Mouse (Mus musculus) right cerebral cortex, postnatal 4 days (tissue): ENCODE measurements around the gene Cnn1.
A peak's percentile ranks its signal among the peaks of the same experiment; 100 is the strongest.
"Not testable (repeated sequence)": the region's sequence is repeated elsewhere in the genome, so short reads cannot be mapped to it uniquely, and the experiment has no call there.

Experiments used
- DNase-seq: peaks from one replicate; pipeline ENCODE4 v3.0.0-alpha.2; 2022

Cnn1 gene

DNA sequence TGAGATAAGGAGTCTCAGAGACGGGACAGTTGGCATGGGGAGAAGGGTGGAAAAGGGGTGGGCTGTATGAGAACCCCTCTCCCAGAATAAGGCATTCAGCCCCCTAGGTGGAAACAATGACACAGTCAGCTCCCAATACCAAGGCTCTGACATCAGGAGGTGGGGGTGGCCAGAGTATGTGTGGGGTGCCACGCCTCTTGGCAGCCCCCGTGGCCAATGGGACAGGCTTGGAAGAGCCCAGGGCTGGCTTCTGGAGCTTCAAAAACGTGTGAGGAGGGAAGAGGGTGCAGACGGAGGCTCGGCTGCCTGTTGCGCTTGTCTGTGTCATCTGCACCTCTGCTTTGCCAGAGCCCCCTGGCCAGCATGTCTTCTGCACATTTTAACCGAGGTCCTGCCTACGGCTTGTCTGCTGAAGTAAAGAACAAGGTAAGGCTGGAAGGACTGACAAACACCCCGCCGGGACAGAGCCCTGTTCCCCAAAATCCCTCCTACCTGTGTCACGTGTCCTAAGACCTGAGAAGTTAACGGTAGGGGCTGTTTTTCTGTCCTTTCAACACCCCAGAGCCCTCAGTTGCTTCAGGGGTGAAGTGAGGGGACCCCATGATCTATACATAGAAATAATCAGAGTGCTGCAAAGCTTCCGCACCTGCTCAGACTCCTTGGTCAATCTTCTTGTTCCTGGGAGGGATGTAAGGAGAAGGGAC is at the start of gene Cnn1:
Gene Cnn1 (plus strand): TSS at position 224 of the 704 bp plus-strand sequence.
- no peak for DNase-seq

DNA sequence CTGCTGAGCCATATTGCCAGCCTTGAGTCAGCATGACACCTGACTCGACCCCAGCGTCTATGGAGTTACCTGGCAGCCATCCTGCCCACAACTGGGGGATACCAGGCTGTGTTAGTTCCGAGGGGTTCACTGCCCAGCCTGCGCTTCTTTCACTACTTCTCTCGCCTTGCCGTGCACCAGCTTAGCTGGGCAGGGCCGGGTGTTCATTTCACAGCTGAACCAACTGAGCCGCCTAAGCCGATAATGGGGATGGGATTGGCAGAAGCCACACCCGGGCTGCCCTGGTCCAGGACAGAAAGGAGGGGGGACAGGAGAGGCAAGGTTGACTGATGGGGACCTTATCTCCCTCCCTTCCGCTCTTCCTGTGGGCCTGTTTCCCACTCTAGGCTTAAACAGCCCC is 49.7 kb upstream of the Cnn1 start:
- DNase-seq = no peak

DNA sequence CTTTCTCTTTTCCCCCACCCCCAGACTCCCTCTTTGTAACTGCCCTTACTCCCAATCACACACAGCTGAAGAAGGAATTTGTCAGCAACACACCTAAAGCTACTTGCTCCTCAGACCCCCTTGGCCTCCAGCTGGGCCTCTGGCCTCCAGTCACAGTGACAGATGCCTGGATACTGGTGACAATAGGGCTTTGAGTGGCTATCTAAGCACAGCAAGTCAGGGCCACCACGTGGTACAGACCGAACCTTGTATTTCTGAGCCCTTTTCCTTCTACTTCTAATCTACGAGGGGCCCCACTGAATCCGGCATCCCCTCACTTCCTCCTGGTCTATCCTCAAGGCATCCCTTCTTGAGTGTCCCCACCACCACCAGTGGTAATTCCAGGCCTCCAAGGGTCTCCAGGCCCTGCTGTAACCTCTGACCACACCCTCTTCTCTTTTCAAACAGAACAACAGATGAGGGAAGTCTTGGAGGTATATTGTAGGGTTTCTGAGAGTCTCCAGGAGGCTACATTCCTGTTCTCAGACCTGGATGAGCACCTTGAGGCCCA is 49.2 kb upstream of the Cnn1 start:
- DNase-seq = no peak

DNA sequence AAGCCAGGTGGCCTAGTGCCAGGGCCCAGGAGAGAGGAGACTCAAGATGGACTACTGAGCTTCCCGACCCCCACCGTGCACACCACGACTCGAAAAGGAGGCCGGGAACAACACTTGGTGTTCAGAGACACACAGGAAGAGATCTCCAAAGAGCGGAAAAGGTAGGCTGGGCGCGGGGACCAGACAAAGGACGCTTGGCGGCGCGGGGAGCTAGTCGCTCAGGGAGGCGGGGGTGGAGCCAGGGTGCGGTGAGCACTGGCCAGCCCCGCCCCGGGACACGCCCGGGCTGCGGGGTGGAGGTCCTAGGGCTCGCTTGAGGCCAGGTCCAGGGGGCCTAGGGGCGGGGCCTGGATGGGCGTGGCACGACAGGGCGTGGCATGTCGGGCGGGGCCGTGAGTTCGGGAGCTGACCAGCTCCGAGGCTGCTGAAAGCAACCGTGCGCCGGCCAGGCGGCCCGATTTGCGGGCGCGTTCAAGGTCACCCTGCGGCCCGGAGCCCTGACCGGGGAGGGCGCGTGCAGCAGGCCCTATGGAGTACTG is 48.6 kb upstream of the Cnn1 start:
- peak; percentile 64 for DNase-seq

DNA sequence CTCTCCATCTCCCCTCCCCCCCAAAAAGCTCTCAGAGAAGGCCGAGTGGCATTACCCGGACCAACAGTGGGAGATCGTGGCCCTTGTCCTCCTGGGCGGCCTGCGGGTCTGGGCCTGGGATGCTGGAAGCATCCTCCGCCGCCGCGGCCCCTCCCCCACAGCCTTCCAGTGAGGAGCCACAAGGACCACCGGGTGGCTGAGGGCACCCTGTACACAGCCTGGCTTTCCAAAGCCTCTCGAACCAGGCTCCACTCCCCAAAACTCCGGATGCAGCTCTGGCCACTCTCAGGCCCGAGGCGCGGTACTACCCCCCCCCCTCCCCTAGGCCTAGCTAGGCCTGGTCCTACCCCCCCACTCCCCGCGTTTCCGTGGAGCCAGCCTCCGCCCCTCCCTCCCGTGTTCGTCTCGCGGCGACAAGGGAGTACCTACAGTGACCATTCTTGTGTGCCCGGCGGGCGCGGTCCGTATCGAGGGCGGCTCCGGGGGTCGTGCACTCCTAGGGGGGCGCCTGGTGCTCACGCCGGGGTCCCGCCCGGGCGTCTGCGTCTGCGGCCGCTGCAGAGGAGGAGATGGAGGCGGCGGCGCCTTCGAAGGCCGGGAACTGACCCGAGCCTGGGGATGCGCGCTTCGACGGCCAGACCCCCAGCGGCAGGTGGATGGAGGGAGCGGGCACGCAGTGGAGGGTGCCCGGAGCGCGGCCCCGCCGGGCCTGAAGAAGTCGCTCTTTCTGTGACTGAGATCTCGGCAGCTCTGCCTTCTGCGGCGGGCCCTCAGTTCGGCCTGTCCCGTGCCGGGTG is 47.7 kb upstream of the Cnn1 start:
- peak; percentile 71 for DNase-seq

DNA sequence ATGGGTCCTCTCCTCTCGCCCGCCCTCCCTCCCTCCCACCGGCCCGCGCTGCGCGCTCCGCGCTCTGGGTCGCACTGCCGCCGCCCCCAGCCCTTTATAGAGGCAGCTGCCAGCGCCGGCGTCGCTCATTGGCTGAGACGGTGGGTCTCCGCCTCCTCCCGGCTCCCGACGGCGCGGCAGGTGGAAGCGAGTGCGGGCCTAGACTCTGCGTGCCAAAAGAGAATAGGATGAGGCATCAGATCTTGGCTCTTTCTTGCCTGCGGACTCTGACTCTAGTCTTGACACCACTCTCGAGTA is 47.1 kb upstream of the Cnn1 start, which contains the start of gene Elavl3:
Gene Elavl3 (minus strand): TSS at position 66 of the 297 bp plus-strand sequence.
- peak; percentile 91 for DNase-seq

DNA sequence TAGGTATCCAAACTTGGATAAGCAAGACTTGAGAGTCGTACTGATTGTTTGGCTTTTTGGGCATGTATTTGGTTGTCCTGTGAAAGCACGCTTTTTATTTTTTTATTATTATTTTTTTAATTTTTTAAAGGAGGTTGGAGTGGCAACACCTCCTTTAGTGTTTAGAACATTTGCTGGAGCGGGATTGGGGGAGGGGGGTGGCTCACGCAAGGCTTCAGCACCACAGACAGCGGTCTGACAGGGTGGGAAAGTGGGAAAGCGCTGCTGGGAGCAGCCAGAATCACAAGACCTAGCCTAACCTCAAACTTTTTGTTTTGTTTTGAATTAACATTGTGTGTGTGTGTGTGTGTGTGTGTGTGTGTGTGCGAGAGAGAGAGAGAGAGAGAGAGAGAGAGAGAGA is 45.4 kb upstream of the Cnn1 start:
- no peak for DNase-seq

DNA sequence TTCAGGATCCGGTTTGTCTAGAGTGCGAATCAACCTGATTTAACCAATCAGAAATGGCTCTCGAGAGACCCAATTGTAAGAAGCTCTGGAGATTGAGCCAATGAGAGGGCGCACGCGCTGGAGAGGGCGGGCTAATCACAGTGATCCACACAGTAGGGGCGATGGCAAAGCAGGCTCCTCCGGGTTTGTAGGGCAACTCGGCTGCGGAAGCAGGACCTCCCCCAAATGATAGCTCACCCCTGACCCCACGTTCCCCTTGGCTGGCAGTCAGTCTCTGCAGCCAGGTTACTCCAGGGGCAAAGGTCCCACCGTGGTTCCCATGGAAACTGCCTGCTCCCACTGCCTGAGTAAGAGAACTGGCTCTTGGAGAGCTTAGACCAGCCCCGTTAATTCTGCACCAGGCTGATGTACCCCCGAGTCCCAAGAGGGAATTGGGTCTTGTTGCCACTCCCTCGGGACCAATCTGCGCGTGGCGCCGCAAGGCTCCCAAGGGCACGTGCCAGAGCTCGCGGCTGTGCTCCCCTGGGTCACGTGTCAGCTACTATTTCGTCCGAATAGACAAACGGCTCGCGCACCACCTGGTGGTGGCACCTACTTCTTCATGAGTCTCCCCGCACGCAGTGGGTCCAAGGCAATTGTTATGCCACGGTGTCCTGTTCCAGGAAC is 44.5 kb upstream of the Cnn1 start:
- peak; percentile 79 for DNase-seq

DNA sequence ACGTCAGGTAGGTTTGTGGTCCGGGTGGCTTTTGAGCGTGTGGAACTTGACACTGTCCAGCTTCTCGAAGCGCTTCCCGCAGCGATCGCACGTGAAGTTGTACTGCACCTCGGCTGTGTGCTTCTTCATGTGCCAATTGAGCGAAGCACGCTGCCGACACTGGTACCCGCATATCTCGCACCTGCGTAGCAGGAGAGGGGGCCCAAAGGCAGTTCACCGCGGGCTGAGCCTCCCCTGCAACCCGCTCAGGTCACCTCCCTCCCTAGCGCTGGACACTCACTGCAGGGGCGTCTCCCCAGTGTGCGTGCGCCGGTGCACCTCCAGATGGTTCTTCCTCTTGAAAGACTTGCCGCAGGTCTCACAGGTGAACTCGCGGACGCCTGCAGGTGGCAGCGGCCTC is 43.3 kb upstream of the Cnn1 start:
- DNase-seq = no peak

DNA sequence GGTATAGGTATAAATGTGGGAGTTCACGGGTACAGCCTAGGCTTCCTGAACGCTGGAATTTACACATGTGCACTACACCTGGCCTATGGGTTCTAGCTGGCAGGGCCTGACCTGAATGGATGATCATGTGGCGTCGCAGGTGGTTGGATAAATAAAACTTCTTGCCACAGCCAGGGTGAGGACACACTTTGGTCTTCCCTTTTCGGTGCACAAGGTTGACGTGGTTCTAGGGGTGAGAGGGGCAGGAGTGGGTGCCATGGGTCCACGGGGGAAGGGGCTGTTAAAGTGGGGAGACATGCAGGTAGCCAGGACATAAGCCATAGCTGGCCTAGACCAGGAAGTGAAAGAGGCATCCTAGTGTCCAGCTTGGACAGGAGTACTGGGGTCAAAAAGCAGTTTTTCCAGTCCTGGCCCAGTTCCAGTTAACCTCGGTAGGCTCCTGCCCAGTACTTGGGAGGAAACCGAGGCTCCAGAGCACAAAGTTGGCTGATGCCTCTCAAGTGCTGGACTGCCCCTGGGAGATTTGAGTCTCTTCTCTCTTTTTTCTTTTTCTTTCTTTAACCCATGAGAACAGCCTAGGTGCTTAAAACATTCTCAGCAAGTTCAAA is 42.6 kb upstream of the Cnn1 start:
- no peak for DNase-seq

DNA sequence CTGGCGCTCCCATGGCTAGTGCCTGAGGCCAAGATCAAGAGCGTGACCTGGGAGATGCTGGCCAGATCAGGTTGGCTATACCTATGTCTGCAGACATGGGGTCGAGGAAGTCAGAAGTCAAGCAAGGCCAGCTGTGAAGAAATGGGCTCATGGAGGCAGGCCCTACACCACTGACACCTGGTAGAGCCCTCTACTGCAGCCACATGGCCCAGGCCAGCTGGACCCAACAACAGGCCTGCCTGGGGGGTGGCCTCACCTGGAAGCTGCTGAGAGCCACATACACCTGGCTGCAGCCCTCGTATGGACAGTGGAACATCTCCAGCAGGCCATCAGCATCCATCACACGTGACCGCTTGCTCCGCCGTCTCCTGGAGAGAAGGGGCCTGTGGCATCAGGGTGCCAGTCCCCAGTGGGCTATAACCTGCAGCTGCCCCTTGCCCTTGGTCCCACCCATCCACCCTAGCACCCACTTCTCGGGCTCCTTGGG is 41.9 kb upstream of the Cnn1 start:
- DNase-seq = no peak

DNA sequence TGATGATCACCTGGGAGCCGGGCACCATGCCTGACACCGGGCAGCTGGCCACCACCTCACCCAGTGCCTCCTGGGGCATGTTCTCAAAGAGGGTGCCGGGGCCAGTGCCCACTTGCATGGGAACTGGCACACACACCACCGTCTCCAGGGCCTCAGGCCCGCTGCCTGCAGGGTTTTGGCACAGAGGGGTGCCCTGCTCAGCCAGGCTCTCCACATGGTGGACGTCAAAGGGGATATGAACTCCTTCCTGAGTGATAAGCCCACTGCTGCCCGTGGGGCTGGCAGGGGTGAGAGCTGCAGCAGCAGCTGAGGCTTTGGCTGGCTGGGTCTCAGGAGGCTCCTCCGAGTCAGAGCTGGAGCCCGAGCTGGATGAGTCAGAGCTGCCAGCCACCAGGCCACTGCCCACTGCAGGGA is 41.0 kb upstream of the Cnn1 start:
- DNase-seq = peak; percentile 34

DNA sequence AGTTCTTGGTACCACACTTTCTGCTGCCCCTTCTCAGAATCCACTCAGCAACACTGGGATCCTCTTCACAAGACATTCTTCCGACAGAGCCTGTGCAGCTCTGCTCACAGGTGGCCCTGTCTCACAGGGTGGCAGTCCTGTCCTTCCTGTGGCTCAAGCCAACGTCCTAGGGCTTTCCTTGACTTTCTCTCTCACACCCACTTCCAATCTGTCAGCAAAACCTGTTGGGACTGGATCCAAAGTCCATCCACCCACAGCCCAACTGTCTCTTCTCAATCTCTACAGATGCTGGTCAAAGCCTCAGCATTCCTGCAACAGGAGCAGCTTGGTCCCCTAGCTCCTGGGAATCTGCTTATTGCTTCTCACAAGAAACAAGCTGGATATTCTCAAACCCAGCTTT is 37.7 kb upstream of the Cnn1 start:
- DNase-seq = no peak

DNA sequence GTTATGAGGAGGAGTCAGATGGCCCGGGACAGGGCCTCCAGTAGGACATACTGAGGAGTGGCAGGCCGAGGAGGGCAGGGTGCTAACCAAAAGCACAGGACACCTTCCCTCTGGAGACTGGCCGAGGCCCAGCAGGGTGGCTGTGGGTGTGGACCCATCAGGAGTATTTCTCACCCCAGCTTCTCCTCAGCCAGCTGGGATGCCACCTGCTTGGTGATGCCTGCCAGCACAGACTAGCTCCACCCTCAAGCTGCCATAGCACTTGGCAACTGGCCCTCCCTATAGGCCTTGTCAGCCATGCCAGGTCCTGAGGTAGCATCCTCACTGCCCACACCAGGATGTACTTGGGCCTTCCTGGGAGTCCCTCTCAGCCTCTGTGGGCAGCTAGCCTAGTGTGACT is 34.7 kb upstream of the Cnn1 start:
- no peak for DNase-seq

DNA sequence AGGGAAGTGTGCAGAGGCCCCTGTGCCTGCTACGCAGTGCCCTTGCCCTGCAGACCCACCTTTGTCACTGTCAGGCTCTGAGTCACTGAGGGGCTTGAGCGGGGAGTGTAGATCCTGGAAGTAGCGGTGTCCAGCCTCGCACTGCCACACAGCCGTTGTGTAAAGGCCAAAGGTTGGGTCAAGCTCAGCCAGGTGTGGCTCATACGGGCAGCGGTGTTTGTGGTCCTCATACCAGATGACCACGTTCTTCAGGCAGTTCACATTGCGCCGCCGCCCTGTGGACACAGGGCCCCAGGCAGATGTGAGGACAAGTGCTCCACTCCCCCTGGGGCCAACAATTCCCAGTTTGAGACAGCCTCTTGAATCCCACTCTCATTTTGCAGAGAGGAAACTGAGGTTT is 33.4 kb upstream of the Cnn1 start:
- no peak for DNase-seq

DNA sequence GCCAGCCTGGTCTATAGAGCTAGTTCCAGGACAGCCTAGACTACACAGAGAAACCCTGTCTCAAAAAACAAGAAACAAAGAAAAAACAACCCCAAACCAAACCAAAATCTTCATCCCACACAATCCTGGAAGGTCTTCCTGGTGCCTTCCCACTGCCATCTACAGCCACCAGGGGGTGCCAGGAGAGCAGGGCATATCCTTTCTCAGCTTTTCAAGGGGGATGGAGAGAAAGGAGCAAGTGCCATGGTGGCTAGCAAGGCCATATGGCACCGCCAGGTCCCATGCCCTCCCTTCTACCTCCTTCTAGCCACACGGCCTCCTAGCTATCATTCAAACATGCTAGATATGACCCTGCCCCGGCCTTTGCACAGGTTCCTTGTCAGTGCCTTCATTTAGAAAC is 32.6 kb upstream of the Cnn1 start:
- DNase-seq = peak; percentile 61

DNA sequence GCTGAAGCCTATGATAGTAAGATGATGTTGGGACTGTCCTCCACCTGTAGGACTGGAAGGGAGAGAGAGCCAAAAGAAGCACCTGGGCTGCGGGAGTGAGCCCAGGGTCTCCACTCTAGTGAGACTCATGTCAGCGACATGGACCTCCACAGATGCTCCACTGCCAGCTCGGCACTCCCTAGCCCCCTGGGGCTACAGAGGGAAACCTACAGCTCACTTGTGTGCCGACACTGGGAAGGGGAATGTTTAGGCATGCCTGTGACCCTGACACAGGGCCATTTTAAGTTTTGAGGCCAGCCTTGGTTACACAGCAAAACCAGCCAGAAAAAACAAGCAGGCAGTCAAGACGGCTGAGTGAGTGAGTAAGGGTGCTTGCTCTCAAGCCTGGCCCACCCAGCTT is 31.8 kb upstream of the Cnn1 start:
- DNase-seq = no peak

DNA sequence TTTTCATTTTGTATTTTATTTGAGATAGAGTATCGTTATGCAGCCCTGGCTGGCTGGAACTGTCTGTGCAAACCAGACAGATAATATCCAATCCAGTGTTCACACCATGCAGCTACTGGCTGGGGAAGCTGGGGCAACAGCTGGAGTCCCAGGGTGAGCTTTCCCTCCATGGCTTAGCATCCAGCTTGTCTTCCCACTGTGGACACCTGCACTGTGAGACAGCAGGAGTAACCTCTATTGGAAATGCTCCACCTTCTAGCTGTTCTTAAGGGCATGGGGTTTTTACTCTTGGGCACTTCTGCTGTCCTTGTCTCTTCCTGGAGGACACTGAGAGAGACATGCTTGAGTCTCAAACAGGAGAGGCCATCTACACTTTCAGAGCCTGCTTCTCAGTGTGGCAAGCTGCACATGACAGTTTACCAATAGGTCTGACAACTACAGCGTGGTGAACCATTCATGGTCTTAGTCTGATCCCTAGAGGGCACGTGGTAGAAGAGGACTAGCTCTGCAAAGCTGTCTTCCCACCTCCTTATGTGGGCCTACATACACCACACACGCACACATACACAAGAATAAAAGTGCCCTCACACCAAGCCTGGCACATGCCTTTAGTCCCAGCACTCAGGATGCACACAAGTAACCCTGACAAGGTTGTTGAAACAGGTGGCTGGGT is 29.0 kb upstream of the Cnn1 start:
- DNase-seq = no peak

DNA sequence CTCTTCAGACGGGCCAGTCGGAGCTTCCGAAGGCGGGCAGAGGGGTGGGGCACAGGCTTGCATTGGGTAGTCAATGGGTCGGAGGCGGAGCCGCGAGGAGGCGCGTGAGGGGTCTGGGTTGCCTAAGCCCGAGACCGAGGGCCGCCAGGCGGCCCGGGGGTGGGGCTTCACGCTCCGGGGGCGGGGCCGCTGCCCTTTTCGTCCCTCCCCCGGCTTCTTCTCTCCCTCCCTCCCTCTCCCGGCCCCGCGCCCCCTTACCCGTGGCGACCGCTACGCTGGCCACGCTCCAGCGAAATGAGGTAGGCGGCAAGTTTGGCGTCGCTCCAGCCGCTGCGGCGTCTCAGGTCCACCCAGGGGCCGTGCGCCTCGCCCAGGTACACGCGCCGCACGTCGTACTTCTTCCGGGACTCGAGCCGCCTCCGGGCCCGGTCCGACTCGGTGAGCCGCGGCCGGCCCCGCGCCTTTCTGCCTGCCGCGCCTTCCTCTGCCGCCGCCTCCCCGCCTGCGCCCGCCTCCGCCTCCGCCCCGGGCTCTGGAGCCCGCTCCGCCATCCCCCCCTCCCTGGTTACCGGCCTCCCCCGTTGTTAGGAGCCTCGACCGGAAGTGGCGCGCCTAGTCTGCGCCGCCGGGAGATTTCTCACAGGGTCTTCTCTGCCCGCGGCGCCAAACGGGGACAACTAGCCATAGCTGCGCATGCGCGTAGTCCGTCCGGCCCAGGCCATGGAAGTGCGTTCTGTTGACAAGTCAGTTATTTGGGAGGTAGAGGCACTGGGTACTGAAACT is 28.0 kb upstream of the Cnn1 start, which contains the start of the genes Gm49318 and Zfp653:
Gene Gm49318 (minus strand): TSS at position 469 of the 783 bp plus-strand sequence.
Gene Zfp653 (minus strand): TSS at position 586 of the 783 bp plus-strand sequence.
- peak; percentile 98 for DNase-seq

DNA sequence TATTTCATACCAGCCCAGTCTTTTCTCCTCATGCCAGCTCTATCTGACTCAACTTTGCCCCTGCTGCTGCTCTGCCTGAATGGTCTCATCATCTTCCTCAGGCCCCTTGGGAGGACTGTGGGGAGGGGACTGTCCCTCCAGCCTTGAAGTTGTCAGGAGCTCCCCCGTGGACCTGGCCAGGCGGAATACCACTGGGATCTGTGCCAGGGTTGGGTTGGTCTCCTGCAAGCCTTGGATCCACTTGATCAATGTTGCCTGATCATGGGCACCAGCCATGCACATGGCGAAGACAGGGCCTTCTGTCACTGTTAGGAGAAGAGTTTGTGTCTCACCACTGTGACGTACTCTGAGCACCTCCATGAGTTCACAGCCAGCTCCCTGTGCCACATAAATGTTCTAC is 26.7 kb upstream of the Cnn1 start:
- no peak for DNase-seq

DNA sequence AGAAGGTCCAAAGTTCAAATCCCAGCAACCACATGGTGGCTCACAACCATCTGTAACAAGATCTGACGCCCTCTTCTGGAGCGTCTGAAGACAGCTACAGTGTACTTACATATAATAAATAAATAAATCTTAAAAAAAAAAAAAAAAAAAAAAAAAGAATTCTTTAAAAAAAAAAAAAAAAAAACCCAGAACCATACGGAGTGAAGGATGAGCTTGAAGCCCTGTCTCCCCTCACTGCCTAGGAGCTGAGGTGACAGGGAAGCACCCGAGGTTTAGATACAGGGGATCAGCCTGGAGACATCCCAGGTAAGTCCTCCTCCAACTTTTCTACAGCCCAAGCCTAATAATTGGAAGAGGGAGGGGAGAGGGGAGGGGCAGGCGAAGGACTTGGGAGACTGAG is 23.2 kb upstream of the Cnn1 start:
- DNase-seq = not testable (repeated sequence)
